ENCODE assay signal across 18 mouse cellular contexts in the genomic region with DNA sequence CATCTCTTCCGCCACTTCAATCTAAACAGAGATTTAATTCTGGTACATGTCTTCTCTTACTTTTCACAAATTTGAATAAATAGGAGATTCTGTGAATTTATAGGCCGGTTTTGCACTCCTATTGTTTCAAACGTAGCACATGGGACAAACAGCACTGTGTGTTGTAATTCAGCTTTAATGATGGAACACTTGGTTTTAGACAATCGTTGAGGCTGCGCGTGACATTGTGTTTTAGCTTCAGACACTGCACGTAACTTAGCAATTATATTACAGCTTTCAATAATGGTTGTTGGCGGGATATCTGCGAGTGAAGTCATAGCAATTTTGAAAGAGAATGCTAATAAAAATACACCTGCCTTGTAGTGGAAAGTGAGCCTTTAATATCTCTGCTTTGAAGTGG.
DNase-seq lines count a peak whose midpoint lies in the region; ATAC-seq and TF ChIP-seq lines count a peak whose summit lies in the region.
"Had no signal": no experiment of that assay in that cellular context is flagged by ENCODE, and none has a peak within 500 bp of the region (broad histone marks: within the 10 kb centered on the region; RNA-seq: fewer than 3 reads in every experiment).

No protein-coding gene starts in this region.

- no peaks in the 10 kb centered on the region for H3K36me3 ChIP-seq in forebrain, embryonic 13.5 days (ENCODE audit: poor library complexity, severe bottlenecking)
- H3K36me3 ChIP-seq in forebrain, embryonic 10.5 days (replicated peaks) = no peaks in the 10 kb centered on the region
- no peaks in the 10 kb centered on the region for H3K36me3 ChIP-seq in forebrain, postnatal 0 days (ENCODE audit: insufficient read depth)
- no peaks in the 10 kb centered on the region for H3K36me3 ChIP-seq in midbrain, postnatal 0 days (ENCODE audit: insufficient read depth, low read length)
- H3K36me3 ChIP-seq: embryonic facial prominence, embryonic 13.5 days; heart, embryonic 12.5 days; hindbrain, embryonic 10.5 days had no signal

- no peak overlapping the region for H3K4me3 ChIP-seq in forebrain, embryonic 13.5 days
- H3K4me3 ChIP-seq in forebrain, embryonic 10.5 days = no peak overlapping the region
- H3K4me3 ChIP-seq in forebrain, postnatal 0 days (ENCODE audit: low read depth, low read length) = no peak overlapping the region
- H3K4me3 ChIP-seq in midbrain, postnatal 0 days (ENCODE audit: low read depth, low read length) = no peak overlapping the region
- H3K4me3 ChIP-seq: embryonic facial prominence, embryonic 13.5 days; heart, embryonic 12.5 days; hindbrain, embryonic 10.5 days had no signal

- TF ChIP-seq POLR2A in brain, embryonic 14.5 days (IDR thresholded peaks at IDR 0.05; ENCODE audit: borderline replicate concordance, extremely low read depth, insufficient read depth, insufficient read length, poor library complexity, severe bottlenecking) = no peak

- no peak overlapping the region for H3K4me2 ChIP-seq in forebrain, embryonic 13.5 days
- H3K4me2 ChIP-seq in forebrain, postnatal 0 days (ENCODE audit: low read depth) = 0 out of 2 replicates have a peak overlapping the region, but pooled peaks have one; percentile 2
- 0 out of 2 replicates have a peak overlapping the region, but pooled peaks have one; percentile 4 for H3K4me2 ChIP-seq in midbrain, postnatal 0 days (ENCODE audit: low read depth, low read length, poor library complexity, severe bottlenecking)
- H3K4me2 ChIP-seq: embryonic facial prominence, embryonic 13.5 days; heart, embryonic 12.5 days; hindbrain, embryonic 14.5 days had no signal

- peak; percentile 53; the same call in 1 of the 2 replicates for ATAC-seq in forebrain, embryonic 13.5 days
- no peak for ATAC-seq in forebrain, postnatal 0 days
- ATAC-seq in midbrain, postnatal 0 days (ENCODE audit: low FRiP score) = no peak
- ATAC-seq: activated CD4-positive, CD25-positive, alpha-beta regulatory T cell, adult 4 months; intestine, embryonic 16.5 days; Patski had no signal

- no peak overlapping the region for H3K27ac ChIP-seq in forebrain, embryonic 13.5 days
- H3K27ac ChIP-seq in forebrain, embryonic 10.5 days = no peak overlapping the region
- no peak overlapping the region for H3K27ac ChIP-seq in forebrain, postnatal 0 days (ENCODE audit: low read depth, low read length)
- H3K27ac ChIP-seq in midbrain, postnatal 0 days (ENCODE audit: low read depth, low read length) = no peak overlapping the region
- H3K27ac ChIP-seq: embryonic facial prominence, embryonic 13.5 days; hindbrain, embryonic 10.5 days; hindbrain, embryonic 14.5 days had no signal

- DNase-seq in forebrain, embryonic 10.5 days (ENCODE audit: extremely low spot score, low spot score) = no peak
- peak; percentile 38 for DNase-seq in brain, embryonic 14.5 days (ENCODE audit: low read depth)
- peak; percentile 6 for DNase-seq in forebrain, postnatal 0 days
- no peak for DNase-seq in midbrain, postnatal 0 days (ENCODE audit: low spot score)
- DNase-seq in embryo, embryonic 10 days (ENCODE audit: low spot score) = no peak
- DNase-seq: adrenal gland, adult 2 months; adrenal gland, postnatal 25 days; cerebellum, adult 2 months; gastrocnemius, postnatal 14 days had no signal

- 33% methylated on average over 9 of the region's 9 CpGs for WGBS in forebrain, embryonic 13.5 days
- WGBS in forebrain, embryonic 10.5 days = 63% methylated on average over 9 of the region's 9 CpGs
- WGBS in forebrain, postnatal 0 days = 38% methylated on average over 9 of the region's 9 CpGs
- 44% methylated on average over 9 of the region's 9 CpGs for WGBS in midbrain, postnatal 0 days

- H3K9ac ChIP-seq in forebrain, embryonic 13.5 days = no peak overlapping the region
- no peak overlapping the region for H3K9ac ChIP-seq in forebrain, postnatal 0 days
- no peak overlapping the region for H3K9ac ChIP-seq in midbrain, postnatal 0 days (replicated peaks; ENCODE audit: low read length, poor library complexity, severe bottlenecking)
- H3K9ac ChIP-seq: embryonic facial prominence, embryonic 13.5 days; heart, embryonic 12.5 days; hindbrain, embryonic 14.5 days had no signal

- H3K27me3 ChIP-seq in forebrain, embryonic 13.5 days = no peaks in the 10 kb centered on the region
- no peaks in the 10 kb centered on the region for H3K27me3 ChIP-seq in forebrain, embryonic 10.5 days (ENCODE audit: poor library complexity, severe bottlenecking)
- no peaks in the 10 kb centered on the region for H3K27me3 ChIP-seq in forebrain, postnatal 0 days (ENCODE audit: insufficient read depth, low read length)
- no peaks in the 10 kb centered on the region for H3K27me3 ChIP-seq in midbrain, postnatal 0 days (ENCODE audit: insufficient read depth, low read length)
- H3K27me3 ChIP-seq: CH12.LX; embryonic facial prominence, embryonic 13.5 days; heart, embryonic 12.5 days had no signal

- no peaks in the 10 kb centered on the region for H3K9me3 ChIP-seq in forebrain, embryonic 13.5 days (replicated peaks)
- H3K9me3 ChIP-seq in forebrain, embryonic 10.5 days = no peaks in the 10 kb centered on the region
- H3K9me3 ChIP-seq in forebrain, postnatal 0 days (ENCODE audit: low read length) = no peaks in the 10 kb centered on the region
- H3K9me3 ChIP-seq in midbrain, postnatal 0 days (ENCODE audit: low read length) = no peaks in the 10 kb centered on the region
- H3K9me3 ChIP-seq: embryonic facial prominence, embryonic 13.5 days; heart, embryonic 12.5 days; hindbrain, embryonic 10.5 days had no signal

- TF ChIP-seq CTCF in brain, embryonic 14.5 days (IDR thresholded peaks at IDR 0.05; ENCODE audit: borderline replicate concordance, extremely low read depth, insufficient read depth, insufficient read length) = no peak
- TF ChIP-seq CTCF in forebrain, postnatal 0 days (IDR thresholded peaks at IDR 0.05; ENCODE audit: low read depth) = no peak
- TF ChIP-seq CTCF in midbrain, postnatal 0 days (IDR thresholded peaks at IDR 0.05) = no peak

- H3K4me1 ChIP-seq in forebrain, embryonic 13.5 days = peaks cover 10% of the 10 kb centered on the region; the same call in 1 of the 2 replicates
- H3K4me1 ChIP-seq in forebrain, embryonic 10.5 days = peaks cover 23% of the 10 kb centered on the region
- no peaks in the 10 kb centered on the region for H3K4me1 ChIP-seq in forebrain, postnatal 0 days (ENCODE audit: insufficient read depth)
- H3K4me1 ChIP-seq in midbrain, postnatal 0 days (ENCODE audit: insufficient read depth, low read length) = no peaks in the 10 kb centered on the region
- H3K4me1 ChIP-seq: embryonic facial prominence, embryonic 13.5 days; heart, embryonic 12.5 days; hindbrain, embryonic 10.5 days had no signal

Comparison
In these comparisons a context has a peak if more than half of its experiments do, and no peak if none do; other contexts are left out.
1. DNase-seq: peak in brain, embryonic 14.5 days (single experiment) and forebrain, postnatal 0 days (single experiment); none in forebrain, embryonic 10.5 days (single experiment), midbrain, postnatal 0 days (single experiment) and embryo, embryonic 10 days (single experiment).